Mouse (Mus musculus) kidney, embryonic 16.5 days (tissue): ENCODE measurements around the gene Kcnk3. TPM values are rescaled to one million over a fixed set of nuclear protein-coding genes. Genes with fewer than 3 reads are reported as not detected.

ENCODE experiments used
- ATAC-seq: fragments of 200-750 bp; cut with Nextera tagmentation; 2 replicates; pipeline ENCODE4 v1.8.0; 2017; ENCODE audit warnings: moderate TSS enrichment; ENCODE audit not compliant: low FRiP score, low TSS enrichment
- H3K27ac ChIP-seq: fragments of 300-500 bp; sonication (generic); 2 replicates; pipeline ENCODE4 v1.5.1; 2014; ENCODE audit warnings: low read length
- H3K27me3 ChIP-seq: fragments of 300-500 bp; sonication (generic); 2 replicates; pipeline ENCODE4 v1.6.1; 2014; ENCODE audit warnings: low read length, control low read depth, mixed read lengths; ENCODE audit not compliant: insufficient read depth
- H3K36me3 ChIP-seq: fragments of 300-500 bp; sonication (generic); 2 replicates; pipeline ENCODE4 v1.6.1; 2014; ENCODE audit warnings: low read length, control low read depth, mixed read lengths; ENCODE audit not compliant: insufficient read depth
- H3K4me1 ChIP-seq: fragments of 300-500 bp; sonication (generic); 2 replicates; pipeline ENCODE4 v1.6.1; 2014; ENCODE audit warnings: low read length, control low read depth, mixed read lengths; ENCODE audit not compliant: insufficient read depth
- H3K4me2 ChIP-seq: fragments of 300-500 bp; sonication (generic); replicated peaks from 2 replicates; pipeline ENCODE4 v1.6.1; 2014; ENCODE audit warnings: low read depth, low read length
- H3K4me3 ChIP-seq: fragments of 300-500 bp; sonication (generic); 2 replicates; pipeline ENCODE4 v1.5.1; 2014; ENCODE audit warnings: mild to moderate bottlenecking, low read length
- H3K9ac ChIP-seq: fragments of 300-500 bp; sonication (generic); replicated peaks from 2 replicates; pipeline ENCODE4 v1.6.1; 2014; ENCODE audit warnings: low read length
- H3K9me3 ChIP-seq: fragments of 300-500 bp; sonication (generic); 2 replicates; pipeline ENCODE4 v1.6.1; 2016; ENCODE audit warnings: low read length, control low read depth
- WGBS: fragments of 180-500 bp; shearing (Covaris S2); extraction: QIAGEN DNeasy Blood & Tissue Kit; methylation state at CpG from one replicate; pipeline ENCODE4 v1.1.7; 2014; 5-methylcytosine and 5-hydroxymethylcytosine counted together
- polyA plus RNA-seq: library from polyadenylated mRNA; unstranded; fragments of >200 nt; fragmentation: Nextera tagmentation; extraction: Ambion mirVana; gene quantifications from 2 replicates; pipeline ENCODE4 v1.2.1, GENCODE M21; 2015

Kcnk3 gene
- polyA plus RNA-seq, 1 experiment from 2014 or later, result 5.5 TPM

GRCm38 (mm10) chr5:30660813-30661212 lies 72.8 kb downstream of the Kcnk3 start:
- Histone ChIP-seq H3K36me3 (peaks cover 17% of the 10 kb centered on the region), H3K9ac (no peak overlapping the region), H3K4me2 (no peak overlapping the region), H3K9me3 (0 out of 2 replicates have a peak, but pooled peaks cover 3% of the 10 kb centered on the region), H3K27ac (no peak overlapping the region), H3K4me3 (no peak overlapping the region), H3K4me1 (peaks cover under 1% of the 10 kb centered on the region; the same call in 1 of the 2 replicates), H3K27me3 (no peaks in the 10 kb centered on the region)
- WGBS, result 95% methylated on average over 5 of the region's 5 CpGs
- ATAC-seq, result no peak

GRCm38 (mm10) chr5:30665360-30665759 lies 77.4 kb downstream of the Kcnk3 start:
- Histone ChIP-seq H3K9me3 (0 out of 2 replicates have a peak, but pooled peaks cover 2% of the 10 kb centered on the region), H3K9ac (no peak overlapping the region), H3K4me1 (peaks cover 22% of the 10 kb centered on the region), H3K4me2 (no peak overlapping the region), H3K4me3 (no peak overlapping the region), H3K27ac (no peak overlapping the region), H3K27me3 (no peaks in the 10 kb centered on the region), H3K36me3 (peaks cover 10% of the 10 kb centered on the region)
- no peak for ATAC-seq
- 88% methylated on average over 9 of the region's 9 CpGs for WGBS

GRCm38 (mm10) chr5:30665968-30666367 lies 78.0 kb downstream of the Kcnk3 start:
- 51% methylated on average over 6 of the region's 6 CpGs for WGBS
- ATAC-seq, result no peak
- Histone ChIP-seq H3K9me3 (no peaks in the 10 kb centered on the region), H3K27ac (peak overlapping the region; percentile 92), H3K9ac (peak overlapping the region; percentile 70), H3K4me2 (peak overlapping the region; percentile 60), H3K36me3 (peaks cover 10% of the 10 kb centered on the region), H3K4me3 (peak overlapping the region; percentile 93), H3K27me3 (no peaks in the 10 kb centered on the region), H3K4me1 (peaks cover 22% of the 10 kb centered on the region)

- Histone ChIP-seq H3K27me3 (no peaks in the 10 kb centered on the region), H3K4me3 (peak within 1 kb of the TSS; percentile 93), H3K9me3 (no peaks in the 10 kb centered on the region), H3K27ac (peak within 1 kb of the TSS; percentile 92), H3K4me1 (peaks cover 22% of the 10 kb centered on the region), H3K4me2 (peak within 1 kb of the TSS; percentile 60), H3K36me3 (peaks cover 12% of the 10 kb centered on the region), H3K9ac (peak within 1 kb of the TSS; percentile 91)
- WGBS, result under 1% methylated on average over 40 of the region's 40 CpGs
- peak; percentile 97 for ATAC-seq
These were observed 78.6 kb downstream of the Kcnk3 start, which contains the start of gene Cenpa for GRCm38 (mm10) chr5:30666391-30667195. Cenpa (plus strand) TSS chr5:30666777.

DNA sequence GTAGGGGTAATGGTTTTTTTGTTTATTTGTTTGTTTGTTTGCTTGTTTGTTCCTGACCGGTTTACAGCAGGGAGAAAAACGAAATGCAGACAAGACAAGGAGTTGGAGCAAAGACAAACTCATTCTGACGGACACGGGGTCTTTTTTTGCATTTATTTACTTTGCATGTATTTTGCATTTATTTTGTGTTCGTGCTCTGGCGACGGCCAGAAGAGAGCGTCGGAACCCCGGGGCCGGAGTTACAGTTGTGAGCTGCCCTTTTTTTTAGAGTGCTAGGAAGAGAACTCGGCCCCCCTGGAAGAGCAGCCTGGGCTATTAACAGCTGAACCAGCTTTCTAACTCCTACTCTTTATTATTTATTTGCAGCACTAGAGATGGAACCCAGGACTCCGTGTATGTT lies 79.2 kb downstream of the Kcnk3 start:
- peaks cover 22% of the 10 kb centered on the region for H3K4me1 ChIP-seq
- no peak for ATAC-seq
- no peaks in the 10 kb centered on the region for H3K27me3 ChIP-seq
- peaks cover 18% of the 10 kb centered on the region for H3K36me3 ChIP-seq
- H3K4me3 ChIP-seq, result peak overlapping the region; percentile 93
- peak overlapping the region; percentile 60 for H3K4me2 ChIP-seq
- peak overlapping the region; percentile 85 for H3K27ac ChIP-seq
- H3K9me3 ChIP-seq, result no peaks in the 10 kb centered on the region
- WGBS, result under 1% methylated on average over 13 of the region's 13 CpGs
- H3K9ac ChIP-seq, result peak overlapping the region; percentile 91

GRCm38 (mm10) chr5:30667686-30668085 lies 79.7 kb downstream of the Kcnk3 start:
- Histone ChIP-seq H3K27ac (no peak overlapping the region), H3K4me3 (peak overlapping the region; percentile 93), H3K4me1 (peaks cover 22% of the 10 kb centered on the region), H3K36me3 (peaks cover 22% of the 10 kb centered on the region), H3K4me2 (peak overlapping the region; percentile 60), H3K9me3 (no peaks in the 10 kb centered on the region), H3K27me3 (no peaks in the 10 kb centered on the region), H3K9ac (peak overlapping the region; percentile 91)
- ATAC-seq, result no peak
- WGBS, result 5% methylated on average over 3 of the region's 3 CpGs

DNA sequence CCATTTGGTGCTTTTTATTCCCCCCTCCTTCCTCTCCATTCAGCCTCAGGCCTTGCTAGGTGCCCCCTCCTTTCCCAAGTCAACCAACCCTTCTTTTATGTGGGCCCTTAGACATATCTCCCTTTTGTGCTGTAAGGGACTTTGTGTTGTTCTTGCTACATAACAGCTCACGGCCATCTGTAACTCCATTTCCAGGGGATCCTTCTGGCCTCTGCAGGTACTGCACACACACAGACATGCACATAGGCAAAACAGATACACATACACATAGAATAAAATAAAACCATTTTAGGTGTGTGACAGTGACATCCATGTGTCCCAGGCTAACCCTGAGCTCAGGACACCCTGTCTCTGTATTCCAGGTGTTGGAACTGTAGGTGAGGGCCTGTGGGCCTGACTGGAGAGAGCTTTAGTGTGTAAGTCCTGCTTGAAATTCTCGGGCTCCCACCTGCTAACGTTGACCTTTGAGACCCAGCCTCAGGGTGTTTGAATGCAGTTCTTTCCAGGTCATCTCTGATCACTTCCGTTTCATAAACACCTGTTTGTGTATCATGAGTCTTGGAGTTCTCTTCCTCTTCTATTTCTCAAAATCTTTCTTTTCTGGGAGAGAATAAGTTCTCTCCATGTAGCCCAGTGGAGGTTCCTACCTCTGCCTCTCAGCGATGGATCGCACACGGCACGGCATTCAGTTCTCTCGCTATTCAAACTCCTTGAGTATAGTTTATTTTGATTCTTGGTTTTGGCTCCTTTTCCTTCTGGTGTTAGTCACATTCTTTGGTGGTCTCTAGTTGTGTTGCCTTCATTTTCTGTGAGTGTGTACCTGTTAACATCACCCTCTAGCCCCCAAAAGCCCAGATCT lies 80.9 kb downstream of the Kcnk3 start:
- 89% methylated on average over 9 of the region's 9 CpGs for WGBS
- Histone ChIP-seq H3K4me2 (peak overlapping the region; percentile 60), H3K27me3 (no peaks in the 10 kb centered on the region), H3K9me3 (no peaks in the 10 kb centered on the region), H3K4me1 (peaks cover 22% of the 10 kb centered on the region), H3K9ac (no peak overlapping the region), H3K36me3 (peaks cover 32% of the 10 kb centered on the region), H3K4me3 (peak overlapping the region; percentile 93), H3K27ac (no peak overlapping the region)
- ATAC-seq, result no peak

- H3K4me1 ChIP-seq, result peaks cover 22% of the 10 kb centered on the region
- no peak overlapping the region for H3K27ac ChIP-seq
- H3K36me3 ChIP-seq, result peaks cover 32% of the 10 kb centered on the region
- 86% methylated on average over 3 of the region's 3 CpGs for WGBS
- H3K27me3 ChIP-seq, result no peaks in the 10 kb centered on the region
- H3K4me3 ChIP-seq, result no peak overlapping the region
- no peak overlapping the region for H3K9ac ChIP-seq
- H3K9me3 ChIP-seq, result no peaks in the 10 kb centered on the region
- no peak overlapping the region for H3K4me2 ChIP-seq
- no peak for ATAC-seq
These were observed 81.5 kb downstream of the Kcnk3 start for GRCm38 (mm10) chr5:30669496-30669830.

GRCm38 (mm10) chr5:30670091-30670490 lies 82.1 kb downstream of the Kcnk3 start:
- no peaks in the 10 kb centered on the region for H3K9me3 ChIP-seq
- no peak overlapping the region for H3K27ac ChIP-seq
- no peak overlapping the region for H3K4me3 ChIP-seq
- peaks cover 22% of the 10 kb centered on the region for H3K4me1 ChIP-seq
- WGBS, result 90% methylated on average over 7 of the region's 7 CpGs
- no peak overlapping the region for H3K4me2 ChIP-seq
- H3K27me3 ChIP-seq, result no peaks in the 10 kb centered on the region
- ATAC-seq, result no peak
- no peak overlapping the region for H3K9ac ChIP-seq
- H3K36me3 ChIP-seq, result peaks cover 36% of the 10 kb centered on the region
